Comparison of ENCODE assay signal across 8 mouse cellular contexts in genomic region chr4:67607166-67607565, GRCm38 (mm10).
"Had no signal": no experiment of that assay in that cellular context is flagged by ENCODE, and none has a peak within 500 bp of the region (broad histone marks: within the 10 kb centered on the region; RNA-seq: fewer than 3 reads in every experiment).

No protein-coding gene starts in this region.

- DNase-seq: liver, postnatal 0 days; lung, adult 2 months; lung, postnatal 14 days; lung, postnatal 36 days; right cerebral cortex, postnatal 14 days; thymus, adult 2 months; thymus, postnatal 25 days; thymus, postnatal 4 days had no signal
